Mouse (Mus musculus): ENCODE results near the gene Fblim1. TPM values are rescaled to one million over a fixed set of nuclear protein-coding genes. Genes with fewer than 3 reads are reported as not detected.

Gene Fblim1
- 34.8 and 41.5 TPM in 2 replicates for polyA plus RNA-seq (2012; rRNA removed)

GRCm38 (mm10) chr4:141605861-141606260 is at the start of gene Fblim1:
Fblim1 (minus strand) TSS chr4:141606096.

GRCm38 (mm10) chr4:141623666-141624065 is 17.8 kb upstream of the Fblim1 start, which contains the start of gene Slc25a34:
Slc25a34 (minus strand) TSS chr4:141623821.

DNA sequence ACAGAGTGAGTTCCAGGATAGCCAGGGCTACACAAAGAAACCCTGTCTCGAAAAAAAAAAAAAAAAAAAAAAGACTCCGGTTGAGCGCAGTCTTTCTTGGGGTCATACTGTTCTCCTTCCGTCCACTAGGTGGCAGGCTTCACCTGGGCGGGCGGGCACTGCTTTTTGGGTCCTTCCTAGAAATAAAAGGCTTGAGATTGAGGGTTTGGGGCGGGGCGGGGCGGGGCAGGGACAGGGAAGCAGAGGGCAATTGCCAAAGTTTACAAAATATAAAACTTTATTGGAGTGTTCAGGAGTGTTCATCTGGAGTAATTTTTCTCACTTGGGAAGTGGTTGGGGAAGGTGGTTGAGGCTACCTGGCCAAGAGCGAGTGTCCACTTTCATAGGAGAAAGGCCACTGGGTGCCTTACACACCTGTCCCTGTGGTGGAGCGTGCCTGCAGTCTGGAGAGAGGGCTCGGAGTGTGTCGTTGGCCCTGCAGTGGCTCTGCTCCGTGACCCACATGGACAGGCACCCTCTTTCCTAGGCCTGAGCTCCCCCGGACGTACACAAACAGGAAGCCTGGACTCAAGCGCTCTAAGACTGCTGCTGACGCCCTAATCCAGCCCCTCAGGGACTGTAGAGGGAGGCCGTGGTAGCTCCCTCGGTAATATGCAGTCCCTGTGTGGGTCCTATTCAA is 12.8 kb upstream of the Fblim1 start, which contains the start of gene Tmem82:
Gene Tmem82, minus strand, starts transcription at position 69 of the 679 bp plus-strand sequence.

DNA sequence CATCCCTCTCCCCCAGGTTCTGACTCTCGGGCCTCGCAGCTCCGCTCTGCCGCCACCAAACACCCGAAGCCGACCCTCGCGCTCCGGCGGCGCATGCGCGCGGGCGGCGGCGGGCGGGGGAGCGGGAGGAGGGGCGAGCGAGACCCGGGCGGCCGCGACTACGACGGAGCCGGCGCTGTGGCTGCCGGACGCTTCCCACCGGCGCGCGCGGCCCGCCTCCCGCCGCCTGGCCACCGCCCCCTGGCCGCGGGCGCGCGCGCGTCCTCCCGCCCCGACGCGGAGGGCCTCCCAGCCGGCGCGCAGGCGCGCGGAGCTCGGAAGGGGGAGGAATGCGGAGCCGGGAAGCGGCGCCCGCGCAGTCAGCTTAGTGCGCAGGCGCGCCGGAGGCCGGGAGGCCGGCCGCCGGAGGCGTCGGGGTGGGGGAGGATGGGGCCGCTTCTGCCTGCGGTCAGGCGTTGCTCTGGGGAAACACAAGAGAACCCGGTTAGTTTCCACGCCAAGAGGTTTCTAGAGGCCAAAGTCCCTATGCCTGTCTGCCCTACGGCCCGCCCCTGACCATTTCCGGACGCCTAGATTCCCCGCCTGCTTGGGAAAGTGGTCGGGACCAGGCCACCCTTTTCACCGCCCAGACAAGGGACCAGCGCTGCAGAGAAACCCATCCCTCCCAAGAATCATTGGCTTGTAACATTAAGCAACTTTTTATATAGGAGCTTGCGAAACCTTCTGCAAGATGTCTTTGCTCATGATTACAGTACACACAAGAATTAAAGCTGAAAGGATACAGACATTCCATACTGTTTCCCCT is 67.3 kb downstream of the Fblim1 start, which contains the start of gene Spen:
Gene Spen, minus strand, starts transcription at position 190 of the 805 bp plus-strand sequence.

Other genes with a start within 250 kb of the Fblim1 start
- 9.8 and 15.2 TPM in 2 replicates for gene Fam131c, start 237.9 kb downstream of the Fblim1 start, polyA plus RNA-seq (2012; rRNA removed)
- gene Clcnka, start 207.4 kb downstream of the Fblim1 start, polyA plus RNA-seq (2012; rRNA removed): 0.11 TPM in 1 of 2 replicates, not detected in the other
- not detected in 2 replicates for gene Clcnkb, start 190.1 kb downstream of the Fblim1 start, polyA plus RNA-seq (2012; rRNA removed)
- 24.8 and 33.0 TPM in 2 replicates for gene Hspb7, start 185.3 kb downstream of the Fblim1 start, polyA plus RNA-seq (2012; rRNA removed)
- 0.25 and 1.2 TPM in 2 replicates for gene Srarp, start 170.0 kb downstream of the Fblim1 start, polyA plus RNA-seq (2012; rRNA removed)
- gene Zbtb17, start 161.4 kb downstream of the Fblim1 start, polyA plus RNA-seq (2012; rRNA removed): 22.0 and 26.1 TPM in 2 replicates
- gene Spen, start 67.5 kb downstream of the Fblim1 start, polyA plus RNA-seq (2012; rRNA removed): 18.2 and 19.4 TPM in 2 replicates
- gene Tmem82, start 12.5 kb upstream of the Fblim1 start, polyA plus RNA-seq (2012; rRNA removed): 4.4 and 5.6 TPM in 2 replicates
- 5.9 and 10.0 TPM in 2 replicates for gene Slc25a34, start 17.7 kb upstream of the Fblim1 start, polyA plus RNA-seq (2012; rRNA removed)
- gene Plekhm2, start 58.8 kb upstream of the Fblim1 start, polyA plus RNA-seq (2012; rRNA removed): 12.8 and 13.4 TPM in 2 replicates
- gene Rsc1a1, start 79.5 kb upstream of the Fblim1 start, polyA plus RNA-seq (2012; rRNA removed): 2.6 and 6.8 TPM in 2 replicates
- gene Ddi2, start 117.3 kb upstream of the Fblim1 start, polyA plus RNA-seq (2012; rRNA removed): 6.1 and 7.2 TPM in 2 replicates
- not detected in 2 replicates for gene Agmat, start 140.6 kb upstream of the Fblim1 start, polyA plus RNA-seq (2012; rRNA removed)
- 3.6 and 3.7 TPM in 2 replicates for gene Dnajc16, start 184.8 kb upstream of the Fblim1 start, polyA plus RNA-seq (2012; rRNA removed)
- gene Casp9, start 187.5 kb upstream of the Fblim1 start, polyA plus RNA-seq (2012; rRNA removed): 3.8 and 4.5 TPM in 2 replicates
- 3.7 and 6.6 TPM in 2 replicates for gene Cela2a, start 220.1 kb upstream of the Fblim1 start, polyA plus RNA-seq (2012; rRNA removed)
- gene Ctrc, start 240.3 kb upstream of the Fblim1 start, polyA plus RNA-seq (2012; rRNA removed): 0.35 TPM in 1 of 2 replicates, not detected in the other